Mouse (Mus musculus) urinary bladder, postnatal 0 days (tissue): ENCODE measurements around the gene Spata5. TPM values are rescaled to one million over a fixed set of nuclear protein-coding genes. Genes with fewer than 3 reads are reported as not detected.

Experiments
- polyA plus RNA-seq: library from polyadenylated mRNA; unstranded; fragments of >200 nt; fragmentation: Nextera tagmentation; extraction: Ambion mirVana; gene quantifications from 2 replicates; pipeline ENCODE4 v1.2.1, GENCODE M21; 2015

The Spata5 gene
- 17.7 and 24.2 TPM in 2 replicates for polyA plus RNA-seq

GRCm38 (mm10) chr3:37419458-37419991 lies at the start of gene Spata5:
Spata5 (plus strand) TSS chr3:37419896.

GRCm38 (mm10) chr3:37420072-37420471 lies 376 bp downstream of the Spata5 start, which contains the start of gene Nudt6:
Nudt6 (minus strand) TSS chr3:37420211.

Other genes with a start within 250 kb of the Spata5 start
- not detected in 2 replicates for gene Il21, start 187.3 kb upstream of the Spata5 start, polyA plus RNA-seq
- 2.9 TPM in 2 replicates for gene Bbs12, start 107.3 kb upstream of the Spata5 start, polyA plus RNA-seq
- gene Cetn4, start 107.2 kb upstream of the Spata5 start, polyA plus RNA-seq: 1.9 TPM in 2 replicates
- gene Fgf2, start 71.5 kb upstream of the Spata5 start, polyA plus RNA-seq: 1.5 and 2.2 TPM in 2 replicates
- 7.0 and 8.9 TPM in 2 replicates for gene Nudt6, start 315 bp downstream of the Spata5 start, polyA plus RNA-seq
- 12.7 and 16.8 TPM in 2 replicates for gene Spry1, start 220.1 kb downstream of the Spata5 start, polyA plus RNA-seq